Mouse (Mus musculus) forebrain, postnatal 0 days (tissue): ENCODE measurements around the gene Nrbf2. TPM values are rescaled to one million over a fixed set of nuclear protein-coding genes. Genes with fewer than 3 reads are reported as not detected.

Source experiments
- ATAC-seq: fragments of 200-750 bp; cut with Nextera tagmentation; 2 replicates; pipeline ENCODE4 v1.8.0; 2017; ENCODE audit warnings: mild to moderate bottlenecking, moderate library complexity
- DNase-seq: peaks from one replicate; pipeline ENCODE4 v3.0.0-alpha.2; 2015
- H3K27ac ChIP-seq: fragments of 300-500 bp; sonication (generic); 2 replicates; pipeline ENCODE4 v1.5.1; 2014; ENCODE audit warnings: low read depth, mild to moderate bottlenecking, antibody characterized with exemption, low read length, moderate library complexity, mixed read lengths
- H3K27me3 ChIP-seq: fragments of 300-500 bp; sonication (generic); 2 replicates; pipeline ENCODE4 v1.6.1; 2014; ENCODE audit warnings: mild to moderate bottlenecking, low read length, mixed read lengths; ENCODE audit not compliant: insufficient read depth
- H3K36me3 ChIP-seq: fragments of 300-500 bp; sonication (generic); 2 replicates; pipeline ENCODE4 v1.6.1; 2014; ENCODE audit warnings: mild to moderate bottlenecking, moderate library complexity; ENCODE audit not compliant: insufficient read depth
- H3K4me1 ChIP-seq: fragments of 300-500 bp; sonication (generic); 2 replicates; pipeline ENCODE4 v1.6.1; 2014; ENCODE audit warnings: antibody characterized with exemption; ENCODE audit not compliant: insufficient read depth
- H3K4me2 ChIP-seq: fragments of 300-500 bp; sonication (generic); 2 replicates; pipeline ENCODE4 v1.6.1; 2014; ENCODE audit warnings: low read depth, mild to moderate bottlenecking, moderate library complexity
- H3K4me3 ChIP-seq: fragments of 300-500 bp; sonication (generic); 2 replicates; pipeline ENCODE4 v1.5.1; 2014; ENCODE audit warnings: low read depth, low read length, mixed read lengths
- H3K9ac ChIP-seq: fragments of 300-500 bp; sonication (generic); 2 replicates; pipeline ENCODE4 v1.6.1; 2014; ENCODE audit warnings: mild to moderate bottlenecking
- H3K9me3 ChIP-seq: fragments of 300-500 bp; sonication (generic); 2 replicates; pipeline ENCODE4 v1.6.1; 2016; ENCODE audit warnings: low read length
- CTCF ChIP-seq: sonication (generic); IDR thresholded peaks from 2 replicates; pipeline ENCODE4 v1.5.1; 2016; ENCODE audit warnings: antibody characterized with exemption, control low read depth, low read depth
- WGBS: fragments of 180-500 bp; shearing (Covaris S2); extraction: QIAGEN DNeasy Blood & Tissue Kit; methylation state at CpG from one replicate; pipeline ENCODE4 v1.1.7; 2014; 5-methylcytosine and 5-hydroxymethylcytosine counted together
- polyA plus RNA-seq: library from polyadenylated mRNA; unstranded; fragments of >200 nt; fragmentation: Nextera tagmentation; extraction: Ambion mirVana; gene quantifications from 2 replicates; pipeline ENCODE4 v1.2.1, GENCODE M21; 2015
- total RNA-seq: library from RNA; depleted of rRNA; stranded (reverse); fragments of >200 nt; gene quantifications from 2 replicates; pipeline ENCODE4 v1.2.3, GENCODE M21; 2014; rRNA removed

The Nrbf2 gene
- total and polyA plus RNA-seq, 2 experiments from 2014 or later, result 16.8 to 39.8 TPM

DNA sequence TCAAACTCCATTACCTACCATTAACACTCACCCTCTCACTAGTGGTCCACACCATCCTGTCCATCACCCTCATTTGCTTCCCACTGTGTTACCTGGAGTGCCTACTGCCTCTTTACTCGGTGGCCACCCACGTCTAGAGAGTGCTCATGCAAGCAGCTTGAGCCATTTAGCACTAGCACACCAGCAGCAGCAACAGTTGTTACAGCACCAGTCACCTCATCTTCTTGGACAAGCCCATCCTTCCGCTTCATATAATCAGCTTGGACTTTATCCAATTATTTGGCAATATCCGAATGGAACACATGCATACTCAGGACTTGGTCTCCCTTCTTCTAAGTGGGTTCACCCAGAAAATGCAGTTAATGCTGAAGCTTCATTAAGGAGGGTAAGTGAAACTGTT, 64.9 kb downstream of the Nrbf2 start:
- DNase-seq, result no peak
- peaks cover 40% of the 10 kb centered on the region for H3K36me3 ChIP-seq
- H3K9ac ChIP-seq, result no peak overlapping the region
- H3K9me3 ChIP-seq, result no peaks in the 10 kb centered on the region
- ATAC-seq, result no peak
- no peak overlapping the region for H3K4me3 ChIP-seq
- no peak for TF ChIP-seq CTCF
- H3K27me3 ChIP-seq, result no peaks in the 10 kb centered on the region
- no peak overlapping the region for H3K4me2 ChIP-seq
- H3K27ac ChIP-seq, result no peak overlapping the region
- WGBS, result 65% methylated on average over 4 of the region's 4 CpGs
- H3K4me1 ChIP-seq, result no peaks in the 10 kb centered on the region

DNA sequence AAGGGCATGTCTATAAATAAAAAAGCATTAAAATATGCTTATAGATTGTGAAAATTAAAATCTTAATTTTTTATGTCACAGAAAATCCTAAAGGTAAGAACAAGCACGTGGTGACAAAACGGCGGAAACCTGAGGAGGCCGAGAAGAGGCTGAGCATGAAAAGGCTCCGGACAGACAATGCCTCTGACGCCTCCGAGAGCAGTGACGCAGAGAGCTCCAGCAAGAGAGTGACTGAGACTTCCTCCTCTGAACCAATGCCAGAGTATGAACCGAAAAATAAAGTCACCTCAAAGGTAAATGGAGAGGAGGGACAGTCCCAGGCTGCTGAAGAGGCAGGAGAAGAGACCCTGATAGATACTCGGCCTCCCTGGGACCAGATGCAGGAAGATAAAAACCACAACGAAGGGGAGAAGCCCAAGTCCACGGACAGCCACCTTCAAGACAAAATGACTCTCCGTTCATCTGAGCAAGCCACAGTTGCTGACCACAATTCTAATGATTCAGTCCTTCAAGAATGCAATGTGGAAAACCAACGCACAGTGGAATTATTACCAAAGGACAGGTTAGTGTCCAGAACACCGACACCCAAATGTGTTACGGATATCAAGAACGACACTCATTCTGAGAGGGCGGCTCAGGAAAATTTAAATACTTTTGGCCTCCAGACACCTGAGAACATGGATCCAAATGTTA, 66.1 kb downstream of the Nrbf2 start:
- TF ChIP-seq CTCF, result no peak
- DNase-seq, result no peak
- 92% methylated on average over 18 of the region's 18 CpGs for WGBS

DNA sequence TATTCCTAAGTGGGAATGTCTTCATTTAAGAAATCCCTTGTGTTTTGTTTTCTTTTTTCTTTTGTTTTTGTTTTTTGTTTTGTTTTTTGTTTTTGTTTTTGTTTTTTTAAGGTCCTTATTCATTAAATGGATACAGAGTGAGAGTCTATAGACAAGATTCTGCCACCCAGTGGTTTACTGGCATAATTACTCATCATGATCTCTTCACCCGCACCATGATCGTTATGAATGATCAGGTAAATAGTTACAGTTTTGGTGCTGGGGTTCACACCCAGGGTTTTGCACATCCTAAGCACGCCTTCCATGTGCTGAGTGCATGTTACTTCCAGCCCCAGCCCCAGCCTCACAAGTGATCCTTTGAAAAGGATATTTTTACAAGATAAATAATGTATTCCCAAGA, 68.2 kb downstream of the Nrbf2 start:
- no peaks in the 10 kb centered on the region for H3K4me1 ChIP-seq
- H3K4me3 ChIP-seq, result no peak overlapping the region
- 70% methylated on average over 3 of the region's 3 CpGs for WGBS
- peak; percentile 31 for DNase-seq
- H3K9me3 ChIP-seq, result no peaks in the 10 kb centered on the region
- peak; percentile 57 for TF ChIP-seq CTCF
- no peak overlapping the region for H3K4me2 ChIP-seq
- no peak overlapping the region for H3K9ac ChIP-seq
- no peak overlapping the region for H3K27ac ChIP-seq
- no peaks in the 10 kb centered on the region for H3K27me3 ChIP-seq
- ATAC-seq, result peak; percentile 40; the same call in 1 of the 2 replicates
- H3K36me3 ChIP-seq, result peaks cover 30% of the 10 kb centered on the region

More for the DNA sequence above, 66.1 kb downstream of the Nrbf2 start:
- Histone ChIP-seq H3K36me3 (peaks cover 32% of the 10 kb centered on the region), H3K4me3 (no peak overlapping the region), H3K4me2 (no peak overlapping the region), H3K4me1 (no peaks in the 10 kb centered on the region), H3K9me3 (no peaks in the 10 kb centered on the region), H3K27me3 (no peaks in the 10 kb centered on the region), H3K9ac (no peak overlapping the region), H3K27ac (no peak overlapping the region)
- no peak for ATAC-seq

Other genes with a start within 250 kb of the Nrbf2 start
- 67.1 and 76.8 TPM in 2 replicates for gene Jmjd1c, start 189.2 kb downstream of the Nrbf2 start, total RNA-seq
- 29.6 and 44.4 TPM in 2 replicates for gene Jmjd1c, start 189.2 kb downstream of the Nrbf2 start, polyA plus RNA-seq
- gene Reep3, start 188.4 kb downstream of the Nrbf2 start, total RNA-seq, result 21.7 and 30.8 TPM in 2 replicates
- gene Reep3, start 188.4 kb downstream of the Nrbf2 start, polyA plus RNA-seq, result 18.8 and 23.7 TPM in 2 replicates